Mouse (Mus musculus): ENCODE data around the gene Gm2974. TPM values are rescaled to one million over a fixed set of nuclear protein-coding genes. Genes with fewer than 3 reads are reported as not detected.

Gm2974 gene
- polyA plus RNA-seq (2017; shearing (Covaris generic)): 0.30 TPM

DNA sequence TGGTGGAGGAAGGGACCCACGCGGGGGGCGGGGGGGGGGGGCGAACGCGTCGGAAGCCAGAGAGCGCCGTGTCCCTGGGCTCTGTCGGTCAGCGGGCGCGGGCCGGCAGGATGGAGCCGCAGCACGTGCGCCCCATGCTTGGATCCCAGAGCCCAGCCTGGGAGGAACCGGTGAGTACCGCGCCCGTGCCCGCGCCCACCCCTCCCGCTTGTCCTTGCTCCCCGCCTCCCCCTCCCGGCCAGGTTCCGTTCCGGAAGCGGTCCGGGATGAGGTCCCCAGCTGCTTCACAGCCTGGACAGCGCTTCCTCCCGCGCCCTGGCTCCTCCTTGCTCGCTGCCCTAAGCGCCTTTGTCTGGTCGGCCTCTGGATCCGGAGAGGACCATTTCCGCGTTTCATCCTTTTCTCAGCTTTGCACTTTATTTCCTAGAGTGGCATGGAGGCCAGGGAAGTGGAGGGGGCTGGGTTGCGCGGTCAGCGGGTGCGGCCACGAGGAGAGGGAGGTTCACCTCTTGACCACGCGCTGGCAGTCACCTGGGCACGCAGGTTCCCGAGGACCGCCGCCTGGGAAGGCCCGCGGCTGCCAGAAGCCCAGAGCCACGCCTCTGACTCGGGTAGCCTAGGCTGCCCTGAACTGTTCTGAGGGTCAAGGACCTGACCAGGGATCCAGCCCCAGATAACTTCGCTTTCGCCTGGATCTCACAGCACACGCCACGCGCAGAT, at the start of gene Gm2974:
Gene Gm2974 (plus strand): TSS at position 86 of the 720 bp plus-strand sequence.

DNA sequence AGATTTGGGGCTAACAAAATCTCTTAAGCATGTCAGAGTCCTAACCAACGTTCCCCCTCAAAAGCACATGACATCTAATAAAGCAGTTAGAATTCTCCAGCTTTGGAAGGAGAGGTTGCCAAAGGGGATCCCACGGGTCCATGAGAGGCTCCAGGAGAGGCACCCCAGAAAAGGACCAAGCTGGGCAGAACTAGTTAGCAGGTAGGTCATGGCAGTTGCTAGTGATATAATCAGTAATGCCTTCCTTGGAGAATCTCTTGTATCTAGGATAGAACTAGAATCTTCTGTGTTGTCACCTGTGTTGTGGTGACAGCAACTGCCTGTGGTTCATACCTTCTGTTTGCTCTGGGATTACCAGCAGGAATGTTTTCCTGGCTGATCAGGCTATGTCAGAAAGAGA, 17.6 kb upstream of the Gm2974 start, which contains the start of gene Gm3127:
Gene Gm3127 (plus strand): TSS at position 301 of the 400 bp plus-strand sequence.

DNA sequence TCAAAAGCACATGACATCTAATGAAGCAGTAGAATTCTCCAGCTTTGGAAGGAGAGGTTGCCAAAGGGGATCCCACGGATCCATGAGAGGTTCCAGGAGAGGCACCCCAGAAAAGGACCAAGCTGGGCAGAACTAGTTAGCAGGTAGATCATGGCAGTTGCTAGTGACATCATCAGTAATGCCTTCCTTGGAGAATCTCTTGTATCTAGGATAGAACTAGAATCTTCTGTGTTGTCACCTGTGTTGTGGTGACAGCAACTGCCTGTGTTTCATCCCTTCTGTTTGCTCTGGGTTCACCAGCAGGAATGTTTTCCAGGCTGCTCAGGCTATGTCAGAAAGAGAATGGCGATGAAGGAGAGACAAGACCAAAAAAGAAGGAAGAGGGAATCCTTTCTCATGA, 67.0 kb downstream of the Gm2974 start, which contains the start of gene Gm3138:
Gene Gm3138 (plus strand): TSS at position 301 of the 400 bp plus-strand sequence.

Other genes starting within 250 kb of the Gm2974 start
- gene Gm3095, start 219.0 kb upstream of the Gm2974 start, polyA plus RNA-seq (2017; shearing (Covaris generic)): not detected
- not detected for gene Gm3099, start 184.2 kb upstream of the Gm2974 start, polyA plus RNA-seq (2017; shearing (Covaris generic))
- not detected for gene Gm5796, start 158.6 kb upstream of the Gm2974 start, polyA plus RNA-seq (2017; shearing (Covaris generic))
- not detected for gene Gm3115, start 98.5 kb upstream of the Gm2974 start, polyA plus RNA-seq (2017; shearing (Covaris generic))
- not detected for gene Gm8108, start 72.0 kb upstream of the Gm2974 start, polyA plus RNA-seq (2017; shearing (Covaris generic))
- not detected for gene Gm3127, start 17.5 kb upstream of the Gm2974 start, polyA plus RNA-seq (2017; shearing (Covaris generic))
- gene Gm3138, start 67.1 kb downstream of the Gm2974 start, polyA plus RNA-seq (2017; shearing (Covaris generic)): not detected
- gene Gm3149, start 134.7 kb downstream of the Gm2974 start, polyA plus RNA-seq (2017; shearing (Covaris generic)): not detected
- not detected for gene 2610042L04Rik, start 152.2 kb downstream of the Gm2974 start, polyA plus RNA-seq (2017; shearing (Covaris generic))
- gene Gm3159, start 214.9 kb downstream of the Gm2974 start, polyA plus RNA-seq (2017; shearing (Covaris generic)): not detected
- not detected for gene Gm3164, start 232.9 kb downstream of the Gm2974 start, polyA plus RNA-seq (2017; shearing (Covaris generic))
- not detected for gene Gm3173, start 248.4 kb downstream of the Gm2974 start, polyA plus RNA-seq (2017; shearing (Covaris generic))